Mouse (Mus musculus) ES-Bruce4 (cell line): ENCODE results near the gene Fam20c. TPM values are rescaled to one million over a fixed set of nuclear protein-coding genes. Genes with fewer than 3 reads are reported as not detected.

Experiments
- H3K27ac ChIP-seq: 2 replicates; pipeline ENCODE4 v1.5.1; 2012; ENCODE audit warnings: low read length, inconsistent platforms; ENCODE audit not compliant: insufficient read depth
- H3K27me3 ChIP-seq: 2 replicates; pipeline ENCODE4 v1.6.1; 2012; ENCODE audit warnings: mild to moderate bottlenecking, low read length, inconsistent platforms; ENCODE audit not compliant: control insufficient read depth, poor library complexity, insufficient read depth, severe bottlenecking
- H3K36me3 ChIP-seq: 2 replicates; pipeline ENCODE4 v1.6.1; 2012; ENCODE audit warnings: inconsistent platforms, mild to moderate bottlenecking, low read length, moderate library complexity; ENCODE audit not compliant: control insufficient read depth, poor library complexity, insufficient read depth, severe bottlenecking
- H3K4me1 ChIP-seq: one replicate; pipeline ENCODE4 v1.8.1; 2011; ENCODE audit warnings: low read length; ENCODE audit not compliant: control insufficient read depth, insufficient read depth
- H3K4me3 ChIP-seq: 2 replicates; pipeline ENCODE4 v1.5.1; 2011; ENCODE audit warnings: low read depth, mild to moderate bottlenecking, low read length
- H3K9ac ChIP-seq: 2 replicates; pipeline ENCODE4 v1.6.1; 2012; ENCODE audit warnings: low read depth, mild to moderate bottlenecking, inconsistent platforms; ENCODE audit not compliant: poor library complexity, severe bottlenecking
- H3K9me3 ChIP-seq: replicated peaks from 2 replicates; pipeline ENCODE4 v1.6.1; 2012; ENCODE audit warnings: mild to moderate bottlenecking, low read length, inconsistent platforms; ENCODE audit not compliant: control insufficient read depth, poor library complexity, insufficient read depth, severe bottlenecking
- CTCF ChIP-seq: IDR thresholded peaks from one replicate; pipeline ENCODE4 v1.8.1; 2011; ENCODE audit warnings: low read depth, low read length
- EP300 ChIP-seq: IDR thresholded peaks from 2 replicates; pipeline ENCODE4 v1.6.1; 2011; ENCODE audit warnings: low read depth, low read length; ENCODE audit not compliant: insufficient read depth
- POLR2A ChIP-seq: IDR thresholded peaks from one replicate; pipeline ENCODE4 v1.8.1; 2011; ENCODE audit warnings: low read length; ENCODE audit not compliant: insufficient read depth
- polyA plus RNA-seq: library from polyadenylated mRNA; stranded (reverse); fragments of >200 nt; gene quantifications from 2 replicates; pipeline ENCODE4 v1.2.4, GENCODE M21; 2011; ENCODE audit warnings: low read depth; ENCODE audit not compliant: missing spikeins, insufficient read depth, insufficient read length

Fam20c gene
- polyA plus RNA-seq, 1 experiment, result 0.88 TPM

DNA sequence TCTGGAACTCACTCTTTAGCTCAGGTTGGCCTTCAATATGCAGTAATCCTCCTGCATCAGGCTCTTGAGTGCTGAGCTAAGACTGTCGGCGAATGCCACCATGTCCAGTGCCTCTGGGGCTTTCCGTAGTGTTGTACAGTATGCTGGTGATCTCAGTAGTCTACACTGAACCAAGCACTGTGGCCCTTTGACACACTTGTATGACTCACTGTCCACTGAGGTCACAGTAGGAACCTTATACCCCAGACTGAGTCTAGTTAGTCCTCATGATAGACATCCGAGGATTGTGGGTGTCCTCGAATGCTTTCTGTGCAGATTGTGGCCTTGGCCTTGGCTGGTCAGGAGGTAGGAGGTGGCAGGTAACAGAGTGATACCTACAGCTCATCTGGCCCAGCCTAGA, 20.8 kb downstream of the Fam20c start:
- H3K4me3 ChIP-seq, result no peak overlapping the region
- TF ChIP-seq CTCF (no peak), POLR2A (no peak), EP300 (no peak)
- H3K4me1 ChIP-seq, result no peaks in the 10 kb centered on the region
- no peak overlapping the region for H3K27ac ChIP-seq
- H3K36me3 ChIP-seq, result no peaks in the 10 kb centered on the region
- no peak overlapping the region for H3K9ac ChIP-seq
- H3K27me3 ChIP-seq, result no peaks in the 10 kb centered on the region
- H3K9me3 ChIP-seq, result no peaks in the 10 kb centered on the region

DNA sequence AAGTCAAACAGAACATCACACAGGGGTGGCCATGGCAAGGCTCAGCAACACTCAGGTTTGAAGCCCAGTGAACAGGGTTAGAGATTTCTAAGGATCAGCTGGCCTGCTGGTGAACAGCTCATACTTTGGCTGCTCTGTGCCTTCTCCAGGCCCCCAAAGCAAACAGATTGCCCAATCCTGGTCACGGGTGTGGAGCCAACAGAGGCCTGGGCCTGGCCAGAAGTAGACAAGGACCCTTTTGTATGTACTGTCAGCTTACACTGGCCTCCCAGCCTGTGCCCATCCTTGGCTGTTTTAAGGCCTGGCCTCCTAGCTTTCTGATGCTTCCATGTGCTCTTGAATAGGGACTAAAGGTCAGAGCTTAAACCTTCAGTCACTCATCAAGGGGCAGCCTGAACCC, 22.0 kb downstream of the Fam20c start:
- no peaks in the 10 kb centered on the region for H3K4me1 ChIP-seq
- TF ChIP-seq POLR2A, result no peak
- TF ChIP-seq EP300, result no peak
- TF ChIP-seq CTCF, result no peak

DNA sequence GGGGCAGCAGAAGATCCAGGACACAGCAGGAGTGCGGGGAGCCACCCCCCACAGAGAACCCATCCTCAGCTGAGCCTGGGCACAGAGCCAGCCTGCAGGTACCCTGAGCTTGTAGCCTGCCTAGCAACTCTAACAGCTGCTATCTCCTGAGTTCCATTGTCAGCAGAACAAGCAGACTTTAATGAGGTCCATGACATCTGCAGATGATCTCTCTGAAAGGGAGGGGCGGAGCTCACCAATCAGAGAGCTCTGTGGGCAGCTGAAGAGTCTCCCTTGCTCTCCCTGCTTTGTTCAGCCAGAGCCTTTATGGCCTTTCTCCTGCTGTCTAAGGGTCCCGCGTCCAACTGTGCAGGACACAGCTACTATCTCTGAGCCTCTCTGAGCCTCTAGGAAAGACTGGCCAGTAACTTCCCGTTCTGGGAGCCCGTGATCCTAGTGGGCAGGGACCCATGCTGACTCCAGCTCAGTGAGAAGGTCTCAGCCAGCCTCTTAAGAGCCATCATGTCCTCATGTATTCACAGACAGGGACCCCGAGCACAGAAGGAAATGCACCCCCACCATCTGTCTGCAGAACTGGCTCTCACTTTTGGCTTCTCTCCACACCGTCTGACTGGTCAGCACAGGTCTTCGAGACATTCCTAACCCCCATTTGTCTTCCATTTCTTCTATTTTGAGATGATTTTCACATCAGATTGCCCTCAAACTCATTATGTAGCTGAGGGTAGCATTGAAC, 24.6 kb downstream of the Fam20c start:
- H3K27me3 ChIP-seq, result no peaks in the 10 kb centered on the region
- no peak overlapping the region for H3K27ac ChIP-seq
- no peak overlapping the region for H3K4me3 ChIP-seq
- no peaks in the 10 kb centered on the region for H3K9me3 ChIP-seq
- no peaks in the 10 kb centered on the region for H3K36me3 ChIP-seq
- H3K9ac ChIP-seq, result no peak overlapping the region
- H3K4me1 ChIP-seq, result no peaks in the 10 kb centered on the region
- TF ChIP-seq POLR2A (no peak), EP300 (no peak), CTCF (no peak)

More for the DNA sequence above, 22.0 kb downstream of the Fam20c start:
- no peak overlapping the region for H3K27ac ChIP-seq
- H3K4me3 ChIP-seq, result no peak overlapping the region
- no peaks in the 10 kb centered on the region for H3K36me3 ChIP-seq
- no peak overlapping the region for H3K9ac ChIP-seq
- no peaks in the 10 kb centered on the region for H3K9me3 ChIP-seq
- H3K27me3 ChIP-seq, result no peaks in the 10 kb centered on the region

DNA sequence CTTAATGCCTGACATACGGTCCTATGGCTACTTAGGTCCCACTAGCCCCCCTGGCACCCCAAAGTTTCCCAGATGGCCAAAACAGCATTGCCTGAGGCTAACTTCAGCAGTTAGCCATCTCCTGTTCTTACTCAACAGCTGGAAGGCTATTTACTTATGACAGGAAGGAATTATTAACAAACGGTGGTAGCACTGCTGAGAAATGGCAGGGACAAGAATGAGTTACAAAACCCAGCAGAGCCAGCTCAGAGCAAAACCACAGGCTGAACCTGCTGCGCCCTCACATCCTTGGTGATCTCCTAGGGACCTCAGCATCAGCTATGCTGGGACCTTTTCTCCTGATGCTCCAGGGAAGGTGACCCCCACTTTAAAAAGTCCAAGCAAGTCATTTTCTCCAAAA, 25.3 kb downstream of the Fam20c start:
- TF ChIP-seq EP300, result no peak
- no peak for TF ChIP-seq POLR2A
- H3K4me3 ChIP-seq, result no peak overlapping the region
- H3K9ac ChIP-seq, result no peak overlapping the region
- no peaks in the 10 kb centered on the region for H3K9me3 ChIP-seq
- H3K4me1 ChIP-seq, result no peaks in the 10 kb centered on the region
- no peaks in the 10 kb centered on the region for H3K27me3 ChIP-seq
- no peaks in the 10 kb centered on the region for H3K36me3 ChIP-seq
- H3K27ac ChIP-seq, result no peak overlapping the region

DNA sequence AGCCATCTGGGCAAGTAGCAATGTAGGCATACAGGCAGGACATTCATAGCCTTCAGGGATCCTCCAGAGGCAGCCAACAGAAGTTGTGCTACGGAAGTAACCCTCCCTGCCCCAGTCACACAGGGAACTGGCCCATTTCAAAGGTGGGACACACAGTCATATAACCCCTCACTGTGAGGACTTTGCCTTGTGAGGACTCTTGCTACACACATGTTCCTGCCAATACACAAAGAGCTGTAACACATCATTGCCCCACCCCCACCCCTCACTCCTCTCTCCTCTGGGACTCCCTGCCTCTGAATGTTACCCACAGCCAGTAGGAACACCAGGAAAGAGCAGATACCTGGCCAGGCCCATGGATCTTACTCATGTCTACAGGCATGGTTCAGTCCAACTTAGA, 28.4 kb downstream of the Fam20c start:
- no peak overlapping the region for H3K9ac ChIP-seq
- no peak overlapping the region for H3K4me3 ChIP-seq
- no peaks in the 10 kb centered on the region for H3K27me3 ChIP-seq
- H3K27ac ChIP-seq, result no peak overlapping the region
- no peak for TF ChIP-seq CTCF
- TF ChIP-seq EP300, result no peak
- TF ChIP-seq POLR2A, result no peak
- H3K9me3 ChIP-seq, result no peaks in the 10 kb centered on the region
- H3K4me1 ChIP-seq, result no peaks in the 10 kb centered on the region
- H3K36me3 ChIP-seq, result no peaks in the 10 kb centered on the region

GRCm38 (mm10) chr5:138783181-138783580, 28.9 kb downstream of the Fam20c start:
- H3K9me3 ChIP-seq, result no peaks in the 10 kb centered on the region
- no peaks in the 10 kb centered on the region for H3K4me1 ChIP-seq
- H3K36me3 ChIP-seq, result no peaks in the 10 kb centered on the region
- TF ChIP-seq CTCF (no peak), POLR2A (no peak), EP300 (no peak)
- H3K9ac ChIP-seq, result no peak overlapping the region
- no peak overlapping the region for H3K27ac ChIP-seq
- H3K27me3 ChIP-seq, result no peaks in the 10 kb centered on the region
- H3K4me3 ChIP-seq, result no peak overlapping the region
